Mouse (Mus musculus) heart, adult 2 months (tissue): ENCODE measurements around the gene Slc18a2.

Experiments
- CTCF ChIP-seq: fragments of 200-600 bp; IDR thresholded peaks from 2 replicates; pipeline ENCODE4 v1.8.1; 2022; ENCODE audit warnings: antibody characterized with exemption, mild to moderate bottlenecking, moderate library complexity
- EP300 ChIP-seq: fragments of 200-500 bp; IDR thresholded peaks from 2 replicates; pipeline ENCODE4 v1.6.1; 2011; ENCODE audit warnings: low read depth, low read length, control low read depth; ENCODE audit not compliant: insufficient read depth
- POLR2A ChIP-seq: fragments of 200-500 bp; IDR thresholded peaks from 2 replicates; pipeline ENCODE4 v1.6.1; 2011; ENCODE audit warnings: mild to moderate bottlenecking, low read depth, low read length, control low read depth; ENCODE audit not compliant: insufficient read depth

DNA sequence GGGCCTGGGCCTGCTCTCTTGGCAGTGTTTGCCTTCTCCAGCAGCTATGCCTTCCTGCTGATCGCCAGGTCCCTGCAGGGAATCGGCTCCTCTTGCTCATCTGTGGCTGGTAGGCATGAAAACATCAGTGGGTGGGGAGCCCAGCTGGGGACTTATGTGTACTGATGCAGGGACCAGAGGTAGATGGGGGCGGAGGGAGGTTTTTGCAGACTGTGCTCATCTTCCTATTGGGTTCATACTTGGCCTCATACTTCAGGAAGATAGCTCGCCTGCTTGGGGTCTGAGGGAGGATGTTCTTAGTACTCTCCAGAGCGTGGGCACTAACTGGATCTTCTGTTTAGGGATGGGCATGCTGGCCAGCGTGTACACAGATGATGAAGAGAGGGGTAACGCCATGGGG is 12.5 kb downstream of the Slc18a2 start:
- TF ChIP-seq CTCF, result no peak
- no peak for TF ChIP-seq EP300
- TF ChIP-seq POLR2A, result no peak
